In the genomic region with DNA sequence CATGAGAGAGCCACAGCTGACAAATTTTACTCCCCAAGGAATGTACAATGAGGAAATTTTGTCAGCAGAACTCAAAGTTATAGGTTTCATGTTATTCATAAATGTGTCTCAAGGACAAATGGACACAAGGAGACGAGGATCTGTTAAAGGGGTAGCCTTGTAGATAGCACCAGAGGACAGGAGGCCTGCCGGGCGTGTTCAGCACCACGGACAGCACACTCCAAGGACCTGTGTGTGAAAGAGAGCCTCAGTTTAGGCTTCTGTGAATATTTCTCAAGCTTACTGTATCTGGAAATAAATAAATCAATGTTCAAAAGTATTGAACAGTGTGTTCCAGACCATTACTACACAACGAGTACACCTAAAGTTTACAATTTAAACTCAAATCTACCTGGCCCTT, we compare ENCODE assay signal across 9 mouse cellular contexts.
DNase-seq lines count a peak whose midpoint lies in the region; ATAC-seq lines count a peak whose summit lies in the region.
"Had no signal": no experiment of that assay in that cellular context is flagged by ENCODE, and none has a peak within 500 bp of the region (broad histone marks: within the 10 kb centered on the region; RNA-seq: fewer than 3 reads in every experiment).

No protein-coding gene starts in this region.

- H3K27ac ChIP-seq in hindbrain, embryonic 10.5 days = no peak overlapping the region
- H3K27ac ChIP-seq in hindbrain, embryonic 16.5 days (ENCODE audit: low read depth, low read length) = no peak overlapping the region
- H3K27ac ChIP-seq: lung, embryonic 15.5 days had no signal

- no peaks in the 10 kb centered on the region for H3K36me3 ChIP-seq in hindbrain, embryonic 10.5 days
- H3K36me3 ChIP-seq in hindbrain, embryonic 16.5 days (ENCODE audit: control insufficient read depth, insufficient read depth, low read length) = no peaks in the 10 kb centered on the region
- H3K36me3 ChIP-seq: lung, embryonic 15.5 days had no signal

- H3K27me3 ChIP-seq in hindbrain, embryonic 10.5 days (ENCODE audit: insufficient read depth, poor library complexity, severe bottlenecking) = no peaks in the 10 kb centered on the region
- no peaks in the 10 kb centered on the region for H3K27me3 ChIP-seq in hindbrain, embryonic 16.5 days (replicated peaks; ENCODE audit: control insufficient read depth, insufficient read depth, low read length)
- H3K27me3 ChIP-seq: lung, embryonic 15.5 days had no signal

- no peaks in the 10 kb centered on the region for H3K4me1 ChIP-seq in hindbrain, embryonic 10.5 days (replicated peaks)
- H3K4me1 ChIP-seq in hindbrain, embryonic 16.5 days (ENCODE audit: control insufficient read depth, insufficient read depth, low read depth, low read length) = no peaks in the 10 kb centered on the region
- H3K4me1 ChIP-seq: lung, embryonic 15.5 days had no signal

- 41% methylated on average over 5 of the region's 5 CpGs for WGBS in hindbrain, embryonic 10.5 days
- 45% methylated on average over 5 of the region's 5 CpGs for WGBS in hindbrain, embryonic 16.5 days

- no peak overlapping the region for H3K4me2 ChIP-seq in hindbrain, embryonic 16.5 days (ENCODE audit: low read length)
- H3K4me2 ChIP-seq: lung, embryonic 15.5 days had no signal

- no peak for ATAC-seq in hindbrain, embryonic 16.5 days

- H3K9me3 ChIP-seq in hindbrain, embryonic 10.5 days = no peaks in the 10 kb centered on the region
- H3K9me3 ChIP-seq in hindbrain, embryonic 16.5 days (ENCODE audit: control insufficient read depth, low read length) = no peaks in the 10 kb centered on the region
- H3K9me3 ChIP-seq: lung, embryonic 15.5 days had no signal

- no peak overlapping the region for H3K4me3 ChIP-seq in hindbrain, embryonic 10.5 days
- H3K4me3 ChIP-seq in hindbrain, embryonic 16.5 days (ENCODE audit: low read length) = no peak overlapping the region
- H3K4me3 ChIP-seq: lung, embryonic 15.5 days had no signal

- DNase-seq in hindbrain, embryonic 10.5 days (ENCODE audit: low spot score) = peak; percentile 45
- peak; percentile 58 for DNase-seq in thymus, postnatal 4 days
- no peak for DNase-seq in thymus, adult 18-20 months
- DNase-seq in hindlimb bud, embryonic 11.5 days (ENCODE audit: extremely low spot score, low read depth, low spot score) = peak; percentile 8
- DNase-seq in testis, postnatal 14 days (ENCODE audit: low spot score) = peak; percentile 8
- DNase-seq in MN1 (ENCODE audit: low spot score) = no peak
- DNase-seq in cerebellum, postnatal 4 days (ENCODE audit: low spot score in 2 of 2) = no peak

- no peak overlapping the region for H3K9ac ChIP-seq in hindbrain, embryonic 16.5 days (ENCODE audit: low read depth, low read length)
- H3K9ac ChIP-seq: lung, embryonic 15.5 days had no signal

Comparison
In these comparisons a context has a peak if more than half of its experiments do, and no peak if none do; other contexts are left out.
1. DNase-seq: peak in hindbrain, embryonic 10.5 days (single experiment), thymus, postnatal 4 days (single experiment), hindlimb bud, embryonic 11.5 days (single experiment) and testis, postnatal 14 days (single experiment); none in thymus, adult 18-20 months (0 of 2), MN1 (single experiment) and cerebellum, postnatal 4 days (0 of 2).